Mouse (Mus musculus) embryonic facial prominence, embryonic 11.5 days (tissue): Measurements from ENCODE around the gene Slc22a14. TPM values are rescaled to one million over a fixed set of nuclear protein-coding genes. Genes with fewer than 3 reads are reported as not detected.

Experiments
- ATAC-seq: fragments of 200-750 bp; cut with Nextera tagmentation; replicated peaks from 2 replicates; pipeline ENCODE4 v1.8.0; 2017; ENCODE audit warnings: low read depth; ENCODE audit not compliant: insufficient number of reproducible peaks, low FRiP score, low TSS enrichment
- DNase-seq: peaks from one replicate; pipeline ENCODE4 v3.0.0-alpha.2; 2015; ENCODE audit warnings: low spot score
- H3K27ac ChIP-seq: fragments of 300-500 bp; sonication (generic); replicated peaks from 2 replicates; pipeline ENCODE4 v1.5.1; 2014; ENCODE audit warnings: mild to moderate bottlenecking, low read depth, low read length, control low read depth
- H3K27me3 ChIP-seq: fragments of 300-500 bp; sonication (generic); 2 replicates; pipeline ENCODE4 v1.6.1; 2014; ENCODE audit warnings: mild to moderate bottlenecking, low read length, moderate library complexity, mixed read lengths; ENCODE audit not compliant: control insufficient read depth, insufficient read depth
- H3K36me3 ChIP-seq: fragments of 300-500 bp; sonication (generic); replicated peaks from 2 replicates; pipeline ENCODE4 v1.6.1; 2014; ENCODE audit warnings: low read depth, mild to moderate bottlenecking, low read length, moderate library complexity, mixed read lengths; ENCODE audit not compliant: control insufficient read depth, insufficient read depth
- H3K4me1 ChIP-seq: fragments of 300-500 bp; sonication (generic); 2 replicates; pipeline ENCODE4 v1.6.1; 2014; ENCODE audit warnings: low read length, mixed read lengths; ENCODE audit not compliant: control insufficient read depth, insufficient read depth
- H3K4me2 ChIP-seq: fragments of 300-500 bp; sonication (generic); 2 replicates; pipeline ENCODE4 v1.6.1; 2014; ENCODE audit warnings: low read depth, mild to moderate bottlenecking, control low read depth, low read length, moderate library complexity
- H3K4me3 ChIP-seq: fragments of 300-500 bp; sonication (generic); 2 replicates; pipeline ENCODE4 v1.5.1; 2014; ENCODE audit warnings: low read depth, low read length, control low read depth
- H3K9ac ChIP-seq: fragments of 300-500 bp; sonication (generic); replicated peaks from 2 replicates; pipeline ENCODE4 v1.6.1; 2014; ENCODE audit warnings: mild to moderate bottlenecking, control low read depth, low read length
- H3K9me3 ChIP-seq: fragments of 300-500 bp; sonication (generic); replicated peaks from 2 replicates; pipeline ENCODE4 v1.6.1; 2016; ENCODE audit warnings: mild to moderate bottlenecking, low read length, inconsistent platforms, mixed read lengths; ENCODE audit not compliant: control insufficient read depth
- WGBS: fragments of 180-500 bp; shearing (Covaris S2); extraction: QIAGEN DNeasy Blood & Tissue Kit; methylation state at CpG from one replicate; pipeline ENCODE4 v1.1.7; 2014; 5-methylcytosine and 5-hydroxymethylcytosine counted together
- polyA plus RNA-seq: library from polyadenylated mRNA; unstranded; fragments of >200 nt; fragmentation: Nextera tagmentation; extraction: Ambion mirVana; gene quantifications from 2 replicates; pipeline ENCODE4 v1.2.1, GENCODE M21; 2014

Slc22a14 gene
- polyA plus RNA-seq, 1 experiment from 2014 or later, result not detected

- Histone ChIP-seq H3K4me3 (no peak overlapping the region), H3K36me3 (no peaks in the 10 kb centered on the region), H3K27ac (no peak overlapping the region), H3K9ac (no peak overlapping the region), H3K9me3 (no peaks in the 10 kb centered on the region), H3K27me3 (no peaks in the 10 kb centered on the region), H3K4me2 (no peak overlapping the region), H3K4me1 (no peaks in the 10 kb centered on the region)
- 97% methylated on average over 2 of the region's 2 CpGs for WGBS
- DNase-seq (no peak), ATAC-seq (no peak)
Observed at GRCm38 (mm10) chr9:119167608-119168007, 197.7 kb downstream of the Slc22a14 start.

GRCm38 (mm10) chr9:119165548-119165947, 199.8 kb downstream of the Slc22a14 start:
- Histone ChIP-seq H3K27ac (no peak overlapping the region), H3K9ac (no peak overlapping the region), H3K4me3 (no peak overlapping the region), H3K9me3 (no peaks in the 10 kb centered on the region), H3K4me2 (no peak overlapping the region), H3K27me3 (no peaks in the 10 kb centered on the region), H3K4me1 (no peaks in the 10 kb centered on the region), H3K36me3 (no peaks in the 10 kb centered on the region)
- WGBS, result 93% methylated on average over 6 of the region's 6 CpGs
- DNase-seq (no peak), ATAC-seq (no peak)

- DNase-seq, result no peak
- Histone ChIP-seq H3K27me3 (no peaks in the 10 kb centered on the region), H3K4me1 (no peaks in the 10 kb centered on the region), H3K27ac (no peak overlapping the region), H3K36me3 (no peaks in the 10 kb centered on the region), H3K9me3 (no peaks in the 10 kb centered on the region), H3K4me2 (no peak overlapping the region), H3K4me3 (no peak overlapping the region), H3K9ac (no peak overlapping the region)
- no peak for ATAC-seq
- 77% methylated on average over 7 of the region's 7 CpGs for WGBS
Observed at GRCm38 (mm10) chr9:119164743-119165142, 200.6 kb downstream of the Slc22a14 start.

GRCm38 (mm10) chr9:119160689-119161088, 204.7 kb downstream of the Slc22a14 start:
- no peaks in the 10 kb centered on the region for H3K9me3 ChIP-seq
- DNase-seq (no peak), ATAC-seq (no peak)
- no peak overlapping the region for H3K4me2 ChIP-seq
- peaks cover 3% of the 10 kb centered on the region; the same call in 1 of the 2 replicates for H3K27me3 ChIP-seq
- H3K9ac ChIP-seq, result no peak overlapping the region
- H3K4me3 ChIP-seq, result no peak overlapping the region
- no peak overlapping the region for H3K27ac ChIP-seq
- H3K36me3 ChIP-seq, result no peaks in the 10 kb centered on the region
- 83% methylated on average over 3 of the region's 3 CpGs for WGBS
- H3K4me1 ChIP-seq, result no peaks in the 10 kb centered on the region

GRCm38 (mm10) chr9:119158861-119159260, 206.5 kb downstream of the Slc22a14 start, which contains the start of gene Gm47289:
Gene Gm47289 (plus strand): TSS chr9:119159161.
- no peak for ATAC-seq
- H3K27ac ChIP-seq, result no peak within 1 kb of the TSS

GRCm38 (mm10) chr9:119156278-119157201, 208.8 kb downstream of the Slc22a14 start, which contains the start of gene Acaa1b:
Gene Acaa1b (minus strand): TSS chr9:119157093.
- H3K36me3 ChIP-seq, result no peaks in the 10 kb centered on the region
- peak within 1 kb of the TSS; percentile 43 for H3K4me3 ChIP-seq
- no peaks in the 10 kb centered on the region for H3K4me1 ChIP-seq
- DNase-seq (peak; percentile 92), ATAC-seq (peak; percentile 85)
- H3K4me2 ChIP-seq, result peak within 1 kb of the TSS; percentile 63
- H3K9ac ChIP-seq, result peak within 1 kb of the TSS; percentile 34
- H3K27ac ChIP-seq, result no peak within 1 kb of the TSS
- H3K27me3 ChIP-seq, result peaks cover 3% of the 10 kb centered on the region; the same call in 1 of the 2 replicates
- 1% methylated on average over 64 of the region's 65 CpGs for WGBS
- H3K9me3 ChIP-seq, result no peaks in the 10 kb centered on the region

More at GRCm38 (mm10) chr9:119158861-119159260, 206.5 kb downstream of the Slc22a14 start, which contains the start of gene Gm47289:
- Histone ChIP-seq H3K36me3 (no peaks in the 10 kb centered on the region), H3K4me1 (no peaks in the 10 kb centered on the region), H3K27me3 (peaks cover 3% of the 10 kb centered on the region; the same call in 1 of the 2 replicates), H3K4me3 (no peak within 1 kb of the TSS), H3K4me2 (no peak within 1 kb of the TSS), H3K9me3 (no peaks in the 10 kb centered on the region), H3K9ac (no peak within 1 kb of the TSS)
- 49% methylated on average over 4 of the region's 4 CpGs for WGBS
- no peak for DNase-seq

GRCm38 (mm10) chr9:119155826-119156225, 209.5 kb downstream of the Slc22a14 start:
- no peak overlapping the region for H3K4me2 ChIP-seq
- no peaks in the 10 kb centered on the region for H3K4me1 ChIP-seq
- no peak overlapping the region for H3K4me3 ChIP-seq
- 59% methylated on average over 7 of the region's 7 CpGs for WGBS
- no peak overlapping the region for H3K27ac ChIP-seq
- ATAC-seq (0 out of 2 replicates have a peak, but pooled peaks have one; percentile 2), DNase-seq (no peak)
- H3K9ac ChIP-seq, result no peak overlapping the region
- H3K27me3 ChIP-seq, result peaks cover 3% of the 10 kb centered on the region; the same call in 1 of the 2 replicates
- H3K9me3 ChIP-seq, result no peaks in the 10 kb centered on the region
- no peaks in the 10 kb centered on the region for H3K36me3 ChIP-seq

- Histone ChIP-seq H3K27ac (no peak overlapping the region), H3K9ac (no peak overlapping the region), H3K9me3 (no peaks in the 10 kb centered on the region), H3K4me2 (no peak overlapping the region), H3K4me1 (no peaks in the 10 kb centered on the region), H3K27me3 (peaks cover 3% of the 10 kb centered on the region; the same call in 1 of the 2 replicates), H3K36me3 (no peaks in the 10 kb centered on the region), H3K4me3 (no peak overlapping the region)
- DNase-seq, result no peak
- no peak for ATAC-seq
- 89% methylated on average over 8 of the region's 8 CpGs for WGBS
Observed at GRCm38 (mm10) chr9:119155416-119155815, 209.9 kb downstream of the Slc22a14 start.
